Mouse (Mus musculus) CD8-positive naive resting alpha-beta T cell, adult 2 months (primary cell): ENCODE results near the gene Creld1.

Experiments used
- DNase-seq, 2 experiments: peaks; one replicate each; pipeline ENCODE4 v3.0.0; 2022; ENCODE audit warnings: low read depth in 2 of 2, low spot score in 2 of 2

Creld1 gene

DNA sequence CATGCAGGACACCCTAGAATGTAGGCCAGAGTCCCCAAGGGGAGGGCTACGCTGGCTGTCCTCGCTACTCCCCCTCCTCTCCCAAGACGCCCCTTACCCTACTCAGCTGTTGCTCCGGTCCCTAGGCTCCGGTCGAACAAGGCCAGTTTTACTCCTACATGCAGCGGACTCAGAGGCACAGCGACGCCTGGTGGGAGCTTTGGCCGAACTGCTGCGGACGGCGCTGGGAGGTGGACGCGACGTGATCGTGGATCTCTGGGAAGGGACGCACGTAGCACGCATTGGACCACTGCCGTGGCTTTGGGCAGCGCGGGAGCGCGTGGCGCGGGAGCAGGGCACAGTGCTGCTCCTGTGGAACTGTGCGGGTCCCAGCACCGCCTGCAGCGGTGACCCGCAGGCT lies 13.7 kb upstream of the Creld1 start:
- peak in 1 of 2 experiments; percentile 12 for DNase-seq

DNA sequence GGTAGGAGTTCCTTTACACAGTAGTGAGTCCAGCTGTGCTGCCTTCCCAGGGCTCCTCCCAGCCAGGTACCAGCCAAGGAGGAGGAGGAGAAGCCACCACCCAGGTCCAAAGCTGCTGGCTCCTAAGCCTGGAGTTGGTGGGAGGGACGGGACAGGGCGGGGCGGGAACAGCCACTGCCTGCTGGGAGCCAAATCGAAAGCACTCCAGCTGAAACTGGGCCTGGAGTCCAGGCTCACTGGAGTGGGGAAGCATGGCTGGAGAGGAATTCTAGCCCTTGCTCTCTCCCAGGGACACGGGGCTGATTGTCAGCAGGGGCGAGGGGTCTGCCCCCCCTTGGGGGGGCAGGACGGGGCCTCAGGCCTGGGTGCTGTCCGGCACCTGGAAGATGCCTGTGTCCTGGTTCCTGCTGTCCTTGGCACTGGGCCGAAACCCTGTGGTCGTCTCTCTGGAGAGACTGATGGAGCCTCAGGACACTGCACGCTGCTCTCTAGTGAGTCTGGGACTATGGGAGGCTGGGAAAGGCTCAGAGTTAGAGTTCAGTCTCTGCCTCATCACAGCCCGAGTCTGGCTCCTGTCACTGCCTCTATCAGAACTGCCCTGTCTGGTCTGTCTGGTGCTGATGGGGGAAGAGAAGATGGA lies 11.7 kb upstream of the Creld1 start, which contains the start of gene Il17rc:
TSS of gene Il17rc (plus strand) at position 131 of the 640 bp plus-strand sequence.
- DNase-seq = no peak

DNA sequence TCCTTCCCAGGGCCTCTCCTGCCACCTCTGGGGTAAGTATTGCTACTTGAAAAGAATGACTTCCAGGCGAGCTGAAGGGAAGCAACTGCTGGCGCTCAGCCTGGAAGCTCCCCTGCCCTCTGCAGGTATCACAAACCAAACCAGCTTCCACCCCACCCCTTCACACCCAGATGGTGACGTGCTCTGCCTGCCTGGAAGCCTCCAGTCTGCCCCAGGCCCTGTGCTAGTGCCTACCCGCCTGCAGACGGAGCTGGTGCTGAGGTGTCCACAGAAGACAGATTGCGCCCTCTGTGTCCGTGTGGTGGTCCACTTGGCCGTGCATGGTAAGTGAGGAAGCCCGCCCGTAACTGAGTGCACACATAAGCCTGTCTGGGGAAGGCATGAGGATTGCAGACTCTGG lies 11.0 kb upstream of the Creld1 start:
- no peak for DNase-seq

DNA sequence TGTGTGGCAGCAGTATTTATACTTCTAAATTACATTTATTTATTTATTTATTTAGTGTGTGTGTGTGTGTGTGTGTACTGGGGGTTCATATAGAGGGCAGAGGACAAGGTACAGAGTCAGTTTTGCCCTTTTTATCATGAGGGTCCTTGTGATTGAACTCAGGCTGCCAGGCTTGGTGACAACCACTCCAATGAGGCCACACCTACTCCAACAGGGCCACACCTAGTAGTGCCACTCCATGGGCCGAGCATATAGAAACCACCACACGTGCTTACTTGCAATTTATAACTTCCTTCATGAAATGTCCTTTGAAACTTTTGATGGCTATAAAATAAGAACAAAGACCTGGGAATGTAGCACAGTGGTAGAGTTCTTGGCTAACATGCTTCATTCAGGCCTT lies 9.9 kb upstream of the Creld1 start:
- DNase-seq = no peak

DNA sequence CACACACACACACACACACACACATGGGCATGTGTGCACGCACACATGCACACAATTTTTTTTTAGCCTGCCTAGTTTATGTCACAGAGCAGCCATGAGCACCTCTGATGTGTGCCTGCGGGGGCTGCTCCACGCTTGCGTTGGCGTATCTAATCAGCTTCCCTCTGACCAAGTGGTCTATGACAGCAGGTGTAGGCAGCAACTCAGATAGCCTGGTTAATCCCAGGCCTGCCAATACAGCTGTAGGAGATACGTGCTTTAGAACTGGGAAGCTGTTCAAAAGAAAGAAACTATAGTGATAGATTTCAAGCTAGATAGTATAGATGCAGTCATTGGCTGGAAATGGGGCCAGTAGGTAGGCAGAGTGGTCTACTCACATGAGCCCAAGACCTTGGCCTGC lies 9.4 kb upstream of the Creld1 start:
- DNase-seq = no peak

DNA sequence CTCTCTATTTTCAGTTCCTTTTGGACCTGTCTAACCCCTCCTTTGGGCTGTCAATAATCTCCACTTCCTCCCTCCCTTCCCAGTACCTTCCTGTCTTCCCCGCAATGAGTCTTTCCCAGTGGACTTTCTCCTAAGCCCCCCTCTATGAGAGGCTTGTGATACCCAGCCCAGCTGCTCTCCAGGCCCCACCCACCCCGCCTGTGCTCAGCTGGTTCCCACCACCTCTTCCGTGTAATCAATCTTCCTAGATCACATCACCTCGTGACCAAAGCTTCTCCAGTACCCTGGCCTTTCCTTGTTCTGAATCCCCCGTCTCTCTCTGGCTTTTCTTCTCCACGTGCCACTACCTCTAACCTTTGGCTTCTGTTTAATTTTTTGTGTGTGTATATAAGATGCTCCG lies 5.7 kb upstream of the Creld1 start:
- DNase-seq = no peak

DNA sequence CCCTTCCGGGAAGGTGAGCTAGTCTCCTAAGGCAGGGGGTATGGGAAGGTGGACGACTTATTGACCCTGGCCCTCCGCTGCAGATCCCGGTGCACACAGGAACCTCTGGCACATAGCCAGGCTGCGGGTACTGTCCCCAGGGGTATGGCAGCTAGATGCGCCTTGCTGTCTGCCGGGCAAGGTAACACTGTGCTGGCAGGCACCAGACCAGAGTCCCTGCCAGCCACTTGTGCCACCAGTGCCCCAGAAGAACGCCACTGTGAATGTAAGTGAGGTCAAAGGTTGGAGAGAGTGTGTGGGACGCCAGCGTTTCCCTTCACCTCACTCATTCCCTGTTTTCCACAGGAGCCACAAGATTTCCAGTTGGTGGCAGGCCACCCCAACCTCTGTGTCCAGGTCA lies 4.2 kb upstream of the Creld1 start:
- DNase-seq = no peak

DNA sequence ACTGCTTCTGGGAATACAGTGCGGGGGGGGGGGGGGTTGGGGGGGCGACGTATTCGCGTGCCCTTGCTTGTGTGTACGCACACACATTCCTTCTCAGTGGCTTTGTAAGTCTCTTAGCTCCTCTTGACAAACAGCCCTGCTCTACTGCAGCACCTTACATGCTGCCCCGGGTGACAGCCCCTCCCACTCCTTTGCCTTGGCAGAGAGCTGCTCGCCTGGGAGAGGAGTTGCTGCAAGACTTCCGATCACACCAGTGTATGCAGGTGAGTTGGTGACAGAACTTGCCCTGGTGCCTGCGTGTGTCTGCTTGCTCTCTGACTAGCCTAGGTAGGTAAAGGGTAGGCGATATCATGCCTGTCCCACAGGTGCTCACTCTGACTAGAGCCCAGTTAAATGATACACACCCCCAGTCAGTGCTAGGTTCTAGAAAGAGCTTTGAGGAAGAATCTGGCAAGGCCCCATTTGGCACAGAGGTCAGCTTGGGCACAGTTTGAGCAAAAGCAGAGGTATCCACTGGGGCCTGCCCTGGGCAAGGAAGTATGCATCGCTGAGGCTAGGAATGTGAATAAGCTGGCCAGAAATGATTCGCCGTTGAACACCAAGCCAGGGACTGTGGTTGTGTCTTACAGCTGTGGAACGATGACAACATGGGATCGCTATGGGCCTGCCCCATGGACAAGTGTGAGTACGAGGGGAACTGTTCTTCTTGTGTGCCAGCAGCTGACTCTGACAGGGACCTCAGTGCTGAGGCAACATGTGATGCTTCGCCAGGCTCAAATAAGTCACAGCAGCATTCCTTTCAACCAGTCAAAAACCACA lies 2.3 kb upstream of the Creld1 start:
- no peak for DNase-seq

DNA sequence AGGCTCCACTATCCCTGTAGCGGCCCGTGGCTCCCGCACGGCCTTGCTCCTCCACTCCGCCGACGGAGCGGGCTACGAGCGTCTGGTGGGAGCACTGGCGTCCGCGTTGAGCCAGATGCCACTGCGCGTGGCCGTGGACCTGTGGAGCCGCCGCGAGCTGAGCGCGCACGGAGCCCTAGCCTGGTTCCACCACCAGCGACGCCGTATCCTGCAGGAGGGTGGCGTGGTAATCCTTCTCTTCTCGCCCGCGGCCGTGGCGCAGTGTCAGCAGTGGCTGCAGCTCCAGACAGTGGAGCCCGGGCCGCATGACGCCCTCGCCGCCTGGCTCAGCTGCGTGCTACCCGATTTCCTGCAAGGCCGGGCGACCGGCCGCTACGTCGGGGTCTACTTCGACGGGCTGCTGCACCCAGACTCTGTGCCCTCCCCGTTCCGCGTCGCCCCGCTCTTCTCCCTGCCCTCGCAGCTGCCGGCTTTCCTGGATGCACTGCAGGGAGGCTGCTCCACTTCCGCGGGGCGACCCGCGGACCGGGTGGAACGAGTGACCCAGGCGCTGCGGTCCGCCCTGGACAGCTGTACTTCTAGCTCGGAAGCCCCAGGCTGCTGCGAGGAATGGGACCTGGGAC lies 509 bp upstream of the Creld1 start:
- DNase-seq = peak; percentile 30 to 39

DNA sequence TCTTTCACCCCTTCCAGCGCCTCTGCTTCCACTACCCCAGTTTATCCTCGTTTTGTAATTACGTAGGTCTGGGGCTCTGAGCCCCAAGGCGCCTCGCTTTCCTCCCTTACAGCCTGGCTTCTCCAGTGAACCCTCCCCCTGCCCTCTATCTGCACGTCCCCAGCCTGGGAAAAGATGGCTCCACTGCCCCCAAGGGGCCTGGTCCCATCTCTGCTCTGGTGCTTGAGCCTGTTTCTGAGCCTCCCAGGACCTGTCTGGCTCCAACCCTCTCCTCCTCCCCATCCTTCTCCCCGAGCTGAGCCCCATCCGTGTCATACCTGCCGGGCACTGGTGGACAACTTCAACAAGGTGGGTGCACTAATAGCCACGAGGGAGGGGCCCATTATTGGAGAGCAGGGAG lies 632 bp downstream of the Creld1 start:
- no peak for DNase-seq

DNA sequence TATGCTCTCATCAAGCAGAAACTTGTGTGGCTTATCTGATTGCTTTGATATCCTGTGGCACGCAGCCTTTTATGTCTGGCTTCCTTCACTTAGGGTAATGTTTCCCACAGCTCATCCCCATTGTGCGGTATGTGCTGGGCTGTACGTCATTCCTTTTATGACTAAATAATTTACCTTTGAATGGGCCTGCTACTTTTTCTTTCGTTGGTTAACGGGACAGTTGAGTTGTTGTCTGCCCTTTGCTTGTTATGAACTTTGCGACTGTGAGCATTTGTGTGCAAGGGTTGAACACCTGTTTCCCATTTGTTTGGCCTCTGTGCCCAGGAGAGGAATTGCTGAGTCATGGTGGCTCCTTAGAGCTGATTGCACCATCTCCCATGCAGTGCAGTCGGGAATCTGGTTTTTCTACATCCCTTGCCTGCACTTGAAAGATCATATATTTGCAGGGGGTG lies 4.1 kb downstream of the Creld1 start:
- peak in 1 of 2 experiments; percentile 44 for DNase-seq

DNA sequence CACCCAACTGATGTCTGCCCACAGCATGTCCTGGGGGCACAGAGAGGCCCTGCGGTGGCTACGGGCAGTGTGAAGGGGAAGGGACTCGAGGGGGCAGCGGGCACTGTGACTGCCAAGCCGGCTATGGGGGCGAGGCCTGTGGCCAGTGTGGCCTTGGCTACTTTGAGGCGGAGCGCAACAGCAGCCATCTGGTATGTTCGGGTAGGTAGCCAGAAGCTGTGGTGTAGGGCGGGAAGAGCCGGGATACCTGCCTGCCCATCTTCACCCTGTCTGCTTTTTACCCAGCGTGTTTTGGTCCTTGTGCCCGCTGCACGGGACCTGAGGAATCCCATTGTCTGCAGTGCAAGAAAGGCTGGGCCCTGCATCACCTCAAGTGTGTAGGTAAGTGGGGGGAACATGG lies 6.3 kb downstream of the Creld1 start:
- DNase-seq = no peak

DNA sequence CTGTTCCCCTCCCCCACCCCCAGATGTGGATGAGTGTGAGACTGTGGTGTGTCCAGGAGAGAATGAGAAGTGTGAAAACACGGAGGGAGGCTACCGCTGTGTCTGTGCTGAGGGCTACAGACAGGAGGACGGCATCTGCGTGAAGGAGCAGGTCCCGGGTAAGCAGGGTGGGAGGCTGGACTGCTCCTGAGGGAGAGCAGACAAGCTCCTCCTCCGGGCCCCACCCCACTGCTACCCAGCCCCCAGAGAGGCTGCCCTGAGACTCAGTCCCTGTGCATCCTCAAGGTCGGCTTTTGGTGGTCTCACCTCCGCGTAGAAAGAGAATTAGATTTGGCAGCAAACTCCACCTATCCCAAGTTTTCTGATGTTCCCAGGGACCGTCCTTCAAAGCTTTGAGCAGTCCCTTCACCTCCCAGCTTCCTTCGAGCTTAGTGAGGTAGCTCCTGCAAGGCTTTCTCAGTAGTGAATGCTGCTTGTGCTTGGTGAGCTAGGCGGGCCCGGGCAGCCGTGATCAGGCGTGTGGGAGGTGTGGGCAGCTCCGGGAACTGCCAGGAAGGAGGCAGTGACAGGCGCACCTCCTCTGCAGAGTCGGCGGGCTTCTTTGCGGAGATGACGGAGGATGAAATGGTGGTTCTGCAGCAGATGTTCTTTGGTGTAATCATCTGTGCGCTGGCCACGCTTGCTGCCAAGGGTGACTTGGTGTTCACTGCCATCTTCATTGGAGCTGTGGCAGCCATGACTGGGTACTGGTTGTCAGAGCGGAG lies 9.2 kb downstream of the Creld1 start:
- DNase-seq = no peak

DNA sequence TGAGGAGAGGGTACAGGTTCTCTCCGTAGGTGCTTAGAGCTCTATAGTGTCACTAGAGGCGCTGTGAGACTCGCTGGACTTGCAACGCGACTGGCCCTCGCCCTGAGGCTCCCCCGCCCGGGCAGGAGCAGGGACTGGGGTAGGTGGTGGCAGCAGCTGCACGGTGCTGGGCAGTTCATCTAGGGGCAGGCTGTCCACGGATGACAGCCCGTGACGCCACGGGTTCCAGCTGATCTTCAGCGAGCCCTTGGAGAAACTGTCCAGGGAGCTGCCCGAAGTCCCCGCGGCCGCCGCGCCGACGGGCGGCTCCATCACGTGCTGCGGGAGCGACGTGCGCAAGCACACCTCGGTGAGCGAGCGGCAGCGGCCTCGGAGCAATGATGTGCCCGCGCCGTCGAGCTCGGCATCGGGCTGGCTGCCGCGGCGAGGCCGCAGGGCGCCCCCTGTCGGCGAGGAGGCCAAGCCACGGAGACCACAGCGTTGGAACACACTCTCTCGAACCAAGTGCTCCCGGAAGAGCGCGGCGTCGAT lies 11.2 kb downstream of the Creld1 start:
- DNase-seq = peak; percentile 84 to 86

DNA sequence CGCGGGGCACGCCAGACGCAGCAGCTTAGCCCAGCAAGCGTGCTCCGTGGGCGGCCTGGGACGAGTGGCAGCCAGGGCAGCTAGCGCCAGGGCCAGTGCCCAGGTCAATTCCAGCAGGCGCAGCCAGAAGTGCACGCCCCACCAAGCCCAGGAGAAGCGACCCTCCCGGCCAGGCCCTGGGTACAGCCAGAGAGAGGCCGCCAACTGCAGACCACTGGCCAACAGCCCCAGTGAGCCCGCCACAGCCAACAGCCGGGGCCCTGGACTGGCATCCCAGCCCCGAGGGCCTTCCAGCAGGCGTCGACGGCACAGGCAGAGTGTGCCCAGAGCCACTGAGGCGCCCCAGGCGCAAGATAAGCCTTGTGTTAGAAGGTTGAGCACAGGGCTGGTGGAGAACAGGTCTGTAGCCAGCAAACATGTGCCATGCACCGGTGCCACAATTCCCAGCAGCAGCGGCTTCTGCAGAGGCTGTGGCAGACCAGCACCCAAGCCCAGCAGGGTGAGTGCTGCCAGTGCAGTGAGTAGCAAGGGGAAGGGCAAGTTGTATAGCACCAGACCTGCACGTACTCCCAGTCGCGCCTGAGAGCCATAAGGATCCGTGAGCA lies 12.1 kb downstream of the Creld1 start:
- DNase-seq = no peak

DNA sequence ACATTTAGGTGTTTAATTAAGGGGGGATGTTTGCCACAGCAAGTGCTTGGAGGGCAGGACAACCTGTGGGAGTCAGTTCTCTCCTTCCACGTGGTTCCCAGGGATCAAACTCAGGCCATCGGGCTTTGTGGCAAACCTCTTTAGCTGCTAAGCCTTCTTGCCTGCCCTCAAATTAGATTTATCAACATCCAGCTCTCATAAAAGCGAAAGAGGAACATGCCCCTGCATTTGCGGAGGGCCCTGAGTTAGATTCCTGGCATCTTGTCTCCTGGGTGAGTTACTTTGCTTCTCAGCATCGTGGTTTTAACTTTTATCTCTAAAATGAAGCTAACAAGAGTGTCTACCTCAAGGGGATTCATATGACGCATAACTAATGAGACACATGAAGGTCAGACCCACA lies 16.2 kb downstream of the Creld1 start:
- no peak for DNase-seq

DNA sequence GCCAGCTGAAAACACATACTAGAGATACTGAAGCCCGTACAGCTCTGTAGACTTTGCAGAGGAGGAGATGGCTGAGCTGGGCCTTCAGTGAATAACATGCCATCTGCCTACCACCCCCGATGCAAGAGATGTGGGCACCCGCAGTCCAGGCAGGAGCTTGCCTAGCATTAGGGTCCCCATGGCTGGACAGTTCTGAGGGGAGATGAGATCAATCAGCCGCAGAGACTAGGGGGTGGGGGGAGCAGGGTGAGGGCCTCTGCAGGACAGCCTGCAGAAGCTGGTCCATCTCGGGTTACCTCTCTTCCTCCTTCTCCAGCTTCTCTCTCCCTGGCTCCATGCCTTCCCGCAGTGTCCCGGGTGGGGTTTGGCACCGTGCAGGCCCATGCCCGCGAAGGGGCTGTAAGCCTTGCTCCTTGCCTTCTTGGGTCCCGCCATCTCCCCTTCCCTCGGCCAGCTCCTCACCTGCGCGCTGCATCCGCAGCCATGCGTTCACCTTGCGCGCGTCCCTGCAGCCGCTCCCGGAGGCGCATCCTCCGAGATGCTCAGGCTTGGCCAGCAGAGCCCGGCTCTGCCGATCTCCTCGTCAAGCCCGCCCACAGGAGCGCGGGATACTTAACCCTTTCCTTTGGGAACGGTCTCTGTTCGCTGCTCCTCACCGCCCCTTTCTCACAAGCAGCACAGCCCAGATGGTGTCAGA lies 18.4 kb downstream of the Creld1 start, which contains the start of gene Prrt3:
TSS of gene Prrt3 (minus strand) at position 544 of the 697 bp plus-strand sequence.
- no peak for DNase-seq

DNA sequence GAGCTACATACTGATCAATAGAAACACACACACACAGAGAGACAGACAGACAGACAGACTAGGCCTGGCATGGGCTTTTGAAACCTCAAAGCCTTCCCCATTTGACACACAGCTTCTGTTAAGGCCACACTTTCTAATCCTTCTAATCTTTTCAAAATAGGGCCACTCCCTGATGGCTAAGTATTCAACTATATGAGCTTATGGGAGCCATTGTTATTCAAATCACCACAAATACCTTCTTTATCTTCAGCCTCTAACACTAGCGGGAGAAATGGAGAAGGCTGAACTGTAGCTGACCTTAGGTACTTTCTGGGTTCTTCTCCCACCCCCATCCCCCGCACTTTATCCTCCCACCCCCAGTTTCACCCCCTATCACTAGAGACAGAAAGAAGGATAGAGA lies 19.7 kb downstream of the Creld1 start:
- DNase-seq = no peak

DNA sequence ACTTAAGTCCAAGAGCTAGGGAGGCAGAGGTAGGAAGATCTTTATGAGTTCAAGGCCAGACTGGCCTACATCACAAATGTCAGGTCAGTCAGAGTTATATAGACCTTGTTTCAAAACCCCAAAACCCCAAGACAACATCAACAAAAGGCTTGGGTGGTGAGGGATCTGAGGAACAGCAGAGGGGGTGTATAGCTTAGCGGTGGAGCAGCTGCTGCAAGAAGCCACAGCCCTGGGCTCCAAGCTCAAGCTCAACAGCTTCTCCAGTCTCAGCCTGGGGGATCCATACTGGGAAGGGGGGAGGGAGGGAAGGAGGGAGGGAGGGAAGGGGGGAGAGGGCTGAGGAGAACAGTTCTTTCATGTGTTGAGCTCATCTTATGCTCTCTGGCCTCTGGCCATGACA lies 22.6 kb downstream of the Creld1 start:
- DNase-seq = no peak

DNA sequence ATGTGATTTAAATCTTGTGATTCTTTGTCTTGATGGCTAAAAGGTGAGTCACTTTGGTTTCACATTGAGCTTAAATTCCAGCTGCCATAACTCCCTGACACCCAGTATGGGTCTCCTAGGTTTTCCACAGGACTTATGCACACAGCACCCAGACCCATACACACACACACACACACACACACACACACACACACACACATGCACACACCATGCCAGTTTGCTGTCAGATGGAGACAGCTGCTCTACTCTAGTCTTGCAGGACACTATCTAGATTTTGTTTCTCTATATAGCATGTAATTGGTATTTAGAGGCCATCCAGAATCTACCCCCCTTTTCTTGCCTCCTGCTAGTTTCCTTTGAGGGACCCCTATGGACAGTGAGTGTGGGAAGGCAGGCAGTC lies 24.0 kb downstream of the Creld1 start:
- no peak for DNase-seq
